Mouse (Mus musculus): ENCODE results near the gene Trpm8. TPM values are rescaled to one million over a fixed set of nuclear protein-coding genes. Genes with fewer than 3 reads are reported as not detected.

Gene Trpm8
- total and polyA plus RNA-seq, 2 experiments from 2014 or later, result 0.36 to 0.38 TPM

DNA sequence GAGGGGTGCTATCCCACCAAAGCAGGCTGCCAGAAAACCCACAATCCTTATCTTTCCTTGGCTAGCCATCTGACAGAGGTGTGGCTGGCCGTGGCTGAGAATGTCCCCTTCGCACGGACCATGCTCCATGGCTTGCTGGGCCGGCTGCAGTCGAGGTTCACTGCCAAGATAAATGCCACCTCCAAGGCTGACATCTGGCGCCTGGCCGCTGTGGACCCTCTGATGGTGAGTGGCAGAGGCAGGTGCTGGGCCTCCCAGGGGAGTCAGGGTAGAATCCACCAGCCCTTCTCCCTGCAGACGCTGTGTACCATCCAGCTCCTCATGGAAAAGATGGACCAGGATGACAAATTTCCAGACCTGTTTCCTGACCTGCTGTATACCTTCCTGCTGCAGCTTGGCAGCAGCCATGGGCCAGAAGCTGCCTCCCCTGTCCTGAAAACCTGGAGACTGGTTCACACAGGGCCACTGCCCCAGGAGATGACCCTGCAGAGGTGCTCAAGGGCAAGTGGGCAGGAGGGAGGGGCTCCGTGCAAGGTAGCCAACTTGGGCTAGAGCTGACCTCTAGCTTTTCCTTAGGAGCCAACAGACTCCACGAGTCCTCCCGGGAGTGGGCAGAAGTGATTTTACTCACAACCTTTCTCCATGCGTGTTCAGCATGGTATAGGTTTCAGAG lies 22.5 kb upstream of the Trpm8 start:
- H3K9me3 ChIP-seq (ENCODE audit: low read length), result peaks cover 78% of the 10 kb centered on the region
- H3K36me3 ChIP-seq (ENCODE audit: insufficient read depth), result peaks cover 9% of the 10 kb centered on the region
- H3K27me3 ChIP-seq (ENCODE audit: insufficient read depth, low read length), result no peaks in the 10 kb centered on the region
- ATAC-seq, result no peak
- H3K4me3 ChIP-seq (ENCODE audit: low read depth, low read length), result no peak overlapping the region
- TF ChIP-seq CTCF (IDR thresholded peaks at IDR 0.05; ENCODE audit: low read depth), result no peak
- no peaks in the 10 kb centered on the region for H3K4me1 ChIP-seq (ENCODE audit: insufficient read depth)
- no peak for DNase-seq
- H3K27ac ChIP-seq (ENCODE audit: low read depth, low read length), result no peak overlapping the region
- no peak overlapping the region for H3K9ac ChIP-seq
- H3K4me2 ChIP-seq (ENCODE audit: low read depth), result no peak overlapping the region
- 90% methylated on average over 12 of the region's 12 CpGs for WGBS

DNA sequence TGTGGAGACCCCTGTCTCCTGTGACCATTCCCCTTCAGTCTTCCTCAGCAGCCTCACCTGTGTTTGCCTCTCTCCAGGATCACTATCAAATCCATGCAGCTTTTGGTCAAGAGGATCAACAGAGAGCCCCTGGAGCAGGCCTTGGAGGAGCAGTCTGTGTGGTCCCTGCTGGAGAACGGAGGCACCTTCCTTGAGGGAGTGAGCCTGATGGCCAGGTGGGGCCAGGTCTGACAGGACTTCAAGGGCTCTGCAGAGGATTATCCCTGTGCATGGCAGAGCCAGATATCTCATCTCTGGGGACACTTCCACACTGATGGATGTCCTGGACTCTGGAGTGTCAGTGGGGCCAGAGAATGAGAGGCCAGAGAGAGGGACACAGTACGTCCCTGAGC lies 22.0 kb upstream of the Trpm8 start:
- Histone ChIP-seq H3K4me3 (ENCODE audit: low read depth, low read length) (no peak overlapping the region), H3K27me3 (ENCODE audit: insufficient read depth, low read length) (no peaks in the 10 kb centered on the region), H3K27ac (ENCODE audit: low read depth, low read length) (no peak overlapping the region), H3K36me3 (ENCODE audit: insufficient read depth) (peaks cover 14% of the 10 kb centered on the region), H3K9ac (no peak overlapping the region), H3K4me2 (ENCODE audit: low read depth) (no peak overlapping the region), H3K4me1 (ENCODE audit: insufficient read depth) (no peaks in the 10 kb centered on the region), H3K9me3 (ENCODE audit: low read length) (peaks cover 73% of the 10 kb centered on the region)
- WGBS, result 53% methylated on average over 2 of the region's 2 CpGs
- ATAC-seq (0 out of 2 replicates have a peak, but pooled peaks have one; percentile 0), DNase-seq (no peak)
- TF ChIP-seq CTCF (IDR thresholded peaks at IDR 0.05; ENCODE audit: low read depth), result no peak

DNA sequence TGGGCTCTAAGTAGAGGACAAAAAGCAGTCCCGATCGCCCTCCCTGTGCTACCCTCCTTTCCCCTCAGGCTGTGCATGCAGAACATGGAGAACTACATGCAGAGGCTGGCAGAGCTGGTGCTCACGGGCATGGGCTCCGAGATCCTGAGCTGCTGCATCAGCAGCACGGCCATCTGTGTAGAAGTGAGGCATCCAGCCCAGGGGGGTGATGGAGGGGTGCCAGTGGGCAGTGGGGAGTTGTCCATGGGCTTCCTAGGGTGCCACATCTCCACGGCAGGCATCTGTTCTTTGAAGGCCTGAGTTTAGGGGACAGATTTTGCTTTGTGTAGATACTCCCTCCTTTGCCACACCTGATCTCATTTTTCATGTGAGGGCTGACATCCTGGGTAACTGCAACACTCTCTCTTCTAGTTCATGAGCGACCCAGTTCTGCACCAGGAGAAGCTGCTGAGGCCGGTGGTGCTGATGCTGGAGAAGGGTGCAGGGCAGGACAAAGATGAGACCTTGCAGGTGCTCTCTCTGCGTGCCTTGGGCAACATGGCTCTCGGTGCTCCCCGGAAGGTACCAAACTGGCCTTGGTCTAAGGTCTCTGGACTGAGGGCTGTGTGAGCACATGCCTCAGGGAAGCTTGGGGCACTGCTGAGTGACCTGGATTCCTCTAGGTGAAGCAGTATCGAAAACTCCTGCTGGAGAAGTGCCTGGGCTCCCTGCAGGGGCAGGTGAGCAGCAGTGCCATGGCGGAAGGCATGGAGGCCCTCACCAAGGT lies 21.3 kb upstream of the Trpm8 start:
- WGBS, result 80% methylated on average over 13 of the region's 13 CpGs
- ATAC-seq, result no peak
- Histone ChIP-seq H3K27me3 (ENCODE audit: insufficient read depth, low read length) (no peaks in the 10 kb centered on the region), H3K9me3 (ENCODE audit: low read length) (peaks cover 65% of the 10 kb centered on the region), H3K4me2 (ENCODE audit: low read depth) (no peak overlapping the region), H3K9ac (no peak overlapping the region), H3K36me3 (ENCODE audit: insufficient read depth) (peaks cover 21% of the 10 kb centered on the region), H3K27ac (ENCODE audit: low read depth, low read length) (no peak overlapping the region), H3K4me3 (ENCODE audit: low read depth, low read length) (no peak overlapping the region), H3K4me1 (ENCODE audit: insufficient read depth) (no peaks in the 10 kb centered on the region)
- DNase-seq, result no peak
- TF ChIP-seq CTCF (IDR thresholded peaks at IDR 0.05; ENCODE audit: low read depth), result no peak

DNA sequence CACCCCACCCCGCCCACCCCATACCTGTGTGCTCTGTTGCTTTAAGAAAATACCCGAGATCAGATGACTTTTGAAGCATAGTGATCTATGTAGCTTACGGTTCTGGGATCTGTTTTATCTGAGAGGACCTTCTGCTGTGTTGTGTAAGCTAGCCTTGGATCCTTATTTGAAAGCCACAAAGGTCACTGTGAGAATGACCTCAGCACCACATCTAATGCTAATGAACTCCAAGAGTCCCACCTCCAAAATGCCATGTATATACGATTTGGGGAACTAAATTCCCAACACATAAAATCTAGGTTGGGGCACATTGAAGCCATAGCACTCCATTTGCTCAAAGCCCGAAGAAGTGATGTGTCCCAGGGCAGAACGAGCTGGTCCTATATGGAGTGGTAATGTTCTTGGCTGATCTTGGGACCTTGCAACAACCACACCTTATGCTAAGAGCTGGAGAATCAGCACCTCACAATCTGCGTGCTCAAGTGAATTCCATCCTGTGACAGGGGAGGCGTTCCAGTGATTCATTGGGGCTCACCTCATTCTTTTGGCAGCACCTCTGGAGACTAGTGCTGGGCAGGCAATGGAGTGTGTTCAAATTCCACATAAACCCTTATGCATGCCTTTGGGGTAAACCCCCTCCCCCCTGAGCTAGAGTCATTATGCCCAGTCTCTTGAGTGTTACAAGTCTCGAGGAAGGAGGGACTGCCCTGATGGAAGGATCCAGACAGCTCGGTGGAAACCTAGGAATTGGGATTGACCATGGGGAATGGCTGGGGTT lies 20.4 kb upstream of the Trpm8 start:
- DNase-seq (no peak), ATAC-seq (no peak)
- Histone ChIP-seq H3K4me2 (ENCODE audit: low read depth) (no peak overlapping the region), H3K27ac (ENCODE audit: low read depth, low read length) (no peak overlapping the region), H3K4me3 (ENCODE audit: low read depth, low read length) (no peak overlapping the region), H3K9me3 (ENCODE audit: low read length) (peaks cover 59% of the 10 kb centered on the region), H3K4me1 (ENCODE audit: insufficient read depth) (no peaks in the 10 kb centered on the region), H3K36me3 (ENCODE audit: insufficient read depth) (peaks cover 30% of the 10 kb centered on the region), H3K27me3 (ENCODE audit: insufficient read depth, low read length) (no peaks in the 10 kb centered on the region), H3K9ac (no peak overlapping the region)
- WGBS, result 81% methylated on average over 10 of the region's 10 CpGs
- no peak for TF ChIP-seq CTCF (IDR thresholded peaks at IDR 0.05; ENCODE audit: low read depth)

DNA sequence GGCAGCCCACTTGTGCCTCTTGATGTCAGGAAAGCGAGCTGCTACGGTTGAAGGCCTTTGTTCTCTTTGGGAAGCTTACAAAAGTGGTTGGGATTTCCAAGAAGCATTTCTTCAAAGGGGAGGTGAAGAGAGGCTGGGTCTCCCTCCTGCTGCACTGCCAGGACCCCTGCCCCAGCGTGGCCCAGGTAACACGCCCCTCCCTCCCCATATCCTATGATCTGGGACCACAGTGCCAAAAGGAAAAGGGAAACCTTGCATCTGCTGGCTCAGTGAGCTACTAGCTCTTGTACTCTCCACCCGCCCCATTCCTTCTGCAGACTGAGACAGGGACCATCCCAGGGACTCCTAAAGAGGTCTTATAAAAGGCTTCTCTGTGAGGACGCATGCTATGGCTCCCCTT lies 19.8 kb upstream of the Trpm8 start:
- no peak for ATAC-seq

DNA sequence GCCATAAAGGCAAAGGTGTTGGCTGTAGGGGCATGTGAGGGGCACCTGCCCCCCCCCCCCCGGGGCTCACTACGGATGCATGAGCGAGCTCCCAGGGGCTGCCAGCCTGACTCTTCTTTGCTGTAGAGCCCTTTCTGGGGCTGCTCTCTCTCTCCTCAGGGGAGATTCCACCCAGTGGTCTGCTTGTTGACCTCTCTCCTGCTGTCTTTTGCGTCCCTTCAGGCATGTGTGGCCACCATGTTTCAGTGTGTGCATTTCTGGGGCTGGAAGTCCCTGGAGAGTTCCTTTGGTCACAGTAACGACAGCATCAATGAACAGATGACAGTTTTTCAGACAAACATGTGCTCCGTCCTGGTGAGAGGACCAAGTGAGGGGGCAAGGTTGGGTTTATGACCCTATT lies 19.1 kb upstream of the Trpm8 start:
- TF ChIP-seq CTCF (IDR thresholded peaks at IDR 0.05; ENCODE audit: low read depth), result no peak
- 68% methylated on average over 6 of the region's 6 CpGs for WGBS
- Histone ChIP-seq H3K4me1 (ENCODE audit: insufficient read depth) (no peaks in the 10 kb centered on the region), H3K4me3 (ENCODE audit: low read depth, low read length) (no peak overlapping the region), H3K27ac (ENCODE audit: low read depth, low read length) (no peak overlapping the region), H3K9ac (no peak overlapping the region), H3K4me2 (ENCODE audit: low read depth) (no peak overlapping the region), H3K9me3 (ENCODE audit: low read length) (peaks cover 47% of the 10 kb centered on the region), H3K36me3 (ENCODE audit: insufficient read depth) (peaks cover 43% of the 10 kb centered on the region), H3K27me3 (ENCODE audit: insufficient read depth, low read length) (no peaks in the 10 kb centered on the region)
- no peak for DNase-seq
- no peak for ATAC-seq

More for the DNA sequence above, 19.8 kb upstream of the Trpm8 start:
- Histone ChIP-seq H3K4me3 (ENCODE audit: low read depth, low read length) (no peak overlapping the region), H3K27ac (ENCODE audit: low read depth, low read length) (no peak overlapping the region), H3K4me2 (ENCODE audit: low read depth) (no peak overlapping the region), H3K27me3 (ENCODE audit: insufficient read depth, low read length) (no peaks in the 10 kb centered on the region), H3K9ac (no peak overlapping the region), H3K9me3 (ENCODE audit: low read length) (peaks cover 53% of the 10 kb centered on the region), H3K36me3 (ENCODE audit: insufficient read depth) (peaks cover 36% of the 10 kb centered on the region), H3K4me1 (ENCODE audit: insufficient read depth) (no peaks in the 10 kb centered on the region)
- 79% methylated on average over 6 of the region's 6 CpGs for WGBS
- DNase-seq, result no peak
- no peak for TF ChIP-seq CTCF (IDR thresholded peaks at IDR 0.05; ENCODE audit: low read depth)

All from forebrain, postnatal 0 days (tissue).